Mouse (Mus musculus): Measurements from ENCODE around the gene Vmn2r22. TPM values are rescaled to one million over a fixed set of nuclear protein-coding genes. Genes with fewer than 3 reads are reported as not detected.
"Not testable (repeated sequence)": the region's sequence is repeated elsewhere in the genome, so short reads cannot be mapped to it uniquely, and the experiment has no call there.

The Vmn2r22 gene
- not detected in 2 replicates for total RNA-seq (2017)

- ATAC-seq (replicated peaks; ENCODE audit: low read depth, poor library complexity, severe bottlenecking): not testable (repeated sequence)
These were observed at the start of gene Vmn2r22 for GRCm38 (mm10) chr6:123650625-123651024. Gene Vmn2r22 (minus strand): TSS chr6:123650725.

- ATAC-seq (replicated peaks; ENCODE audit: low read depth, poor library complexity, severe bottlenecking): no peak
These were observed 46.7 kb upstream of the Vmn2r22 start for GRCm38 (mm10) chr6:123697213-123697612.

GRCm38 (mm10) chr6:123696639-123697038 lies 46.1 kb upstream of the Vmn2r22 start:
- ATAC-seq (replicated peaks; ENCODE audit: low read depth, poor library complexity, severe bottlenecking): not testable (repeated sequence)

GRCm38 (mm10) chr6:123657040-123657439 lies 6.5 kb upstream of the Vmn2r22 start:
- 0 out of 2 replicates have a peak, but pooled peaks have one; percentile 32 for ATAC-seq (replicated peaks; ENCODE audit: low read depth, poor library complexity, severe bottlenecking)

- ATAC-seq (replicated peaks; ENCODE audit: low read depth, poor library complexity, severe bottlenecking): not testable (repeated sequence)
These were observed 11.1 kb downstream of the Vmn2r22 start for GRCm38 (mm10) chr6:123639394-123639793.

GRCm38 (mm10) chr6:123623784-123624183 lies 26.7 kb downstream of the Vmn2r22 start:
- 0 out of 2 replicates have a peak, but pooled peaks have one; percentile 42 for ATAC-seq (replicated peaks; ENCODE audit: low read depth, poor library complexity, severe bottlenecking)

- ATAC-seq (replicated peaks; ENCODE audit: low read depth, poor library complexity, severe bottlenecking): not testable (repeated sequence)
These were observed 62.2 kb downstream of the Vmn2r22 start for GRCm38 (mm10) chr6:123588368-123588767.

- not testable (repeated sequence) for ATAC-seq (replicated peaks; ENCODE audit: low read depth, poor library complexity, severe bottlenecking)
These were observed 62.7 kb downstream of the Vmn2r22 start for GRCm38 (mm10) chr6:123587796-123588328.

GRCm38 (mm10) chr6:123583988-123584387 lies 66.5 kb downstream of the Vmn2r22 start:
- ATAC-seq (replicated peaks; ENCODE audit: low read depth, poor library complexity, severe bottlenecking): 0 out of 2 replicates have a peak, but pooled peaks have one; percentile 47

GRCm38 (mm10) chr6:123574698-123575097 lies 75.8 kb downstream of the Vmn2r22 start:
- not testable (repeated sequence) for ATAC-seq (replicated peaks; ENCODE audit: low read depth, poor library complexity, severe bottlenecking)

Other genes with a start within 250 kb of the Vmn2r22 start
- gene Vmn2r20, start 232.6 kb downstream of the Vmn2r22 start, total RNA-seq (2017): not detected in 2 replicates
- not detected in 2 replicates for gene Vmn2r21, start 117.3 kb downstream of the Vmn2r22 start, total RNA-seq (2017)
- gene Vmn2r23, start 51.9 kb upstream of the Vmn2r22 start, total RNA-seq (2017): not detected in 2 replicates
- gene Vmn2r24, start 128.2 kb upstream of the Vmn2r22 start, total RNA-seq (2017): not detected in 2 replicates
- gene Vmn2r25, start 202.7 kb upstream of the Vmn2r22 start, total RNA-seq (2017): not detected in 2 replicates